Mouse (Mus musculus) testis, postnatal 14 days (tissue): ENCODE data around the gene Otub2.

Experiments used
- DNase-seq: peaks from one replicate; pipeline ENCODE4 v3.0.0; 2021; ENCODE audit warnings: low spot score

Gene Otub2

GRCm38 (mm10) chr12:103388505-103389347 is at the start of gene Otub2:
Gene Otub2 (plus strand): TSS chr12:103388682.
- peak; percentile 95 for DNase-seq

GRCm38 (mm10) chr12:103341212-103341611 is 47.3 kb upstream of the Otub2 start:
- no peak for DNase-seq

- DNase-seq = no peak
These were observed 45.0 kb upstream of the Otub2 start for GRCm38 (mm10) chr12:103343456-103343855.

GRCm38 (mm10) chr12:103344934-103345333 is 43.5 kb upstream of the Otub2 start:
- DNase-seq = no peak

GRCm38 (mm10) chr12:103346945-103347344 is 41.5 kb upstream of the Otub2 start:
- no peak for DNase-seq

- DNase-seq = no peak
These were observed 41.1 kb upstream of the Otub2 start for GRCm38 (mm10) chr12:103347406-103347805.

- DNase-seq = peak; percentile 57
These were observed 40.0 kb upstream of the Otub2 start for GRCm38 (mm10) chr12:103348506-103348905.

- no peak for DNase-seq
These were observed 35.7 kb upstream of the Otub2 start for GRCm38 (mm10) chr12:103352735-103353134.

- no peak for DNase-seq
These were observed 34.9 kb upstream of the Otub2 start for GRCm38 (mm10) chr12:103353538-103353937.

- peak; percentile 39 for DNase-seq
These were observed 32.6 kb upstream of the Otub2 start, which contains the start of gene Asb2 for GRCm38 (mm10) chr12:103355746-103356414. Gene Asb2 (minus strand): TSS chr12:103356001.

- DNase-seq = no peak
These were observed 32.1 kb upstream of the Otub2 start for GRCm38 (mm10) chr12:103356415-103356748.

- DNase-seq = no peak
These were observed 30.3 kb upstream of the Otub2 start for GRCm38 (mm10) chr12:103358216-103358615.

- no peak for DNase-seq
These were observed 29.3 kb upstream of the Otub2 start for GRCm38 (mm10) chr12:103358951-103359801.

- no peak for DNase-seq
These were observed 27.7 kb upstream of the Otub2 start for GRCm38 (mm10) chr12:103360812-103361211.

- no peak for DNase-seq
These were observed 26.8 kb upstream of the Otub2 start for GRCm38 (mm10) chr12:103361539-103362307.

GRCm38 (mm10) chr12:103362336-103362735 is 26.1 kb upstream of the Otub2 start:
- DNase-seq = no peak

GRCm38 (mm10) chr12:103367171-103367570 is 21.3 kb upstream of the Otub2 start:
- peak; percentile 46 for DNase-seq

GRCm38 (mm10) chr12:103367620-103368325 is 20.7 kb upstream of the Otub2 start:
- DNase-seq = peak; percentile 82

GRCm38 (mm10) chr12:103368326-103368669 is 20.2 kb upstream of the Otub2 start:
- no peak for DNase-seq

- DNase-seq = no peak
These were observed 19.7 kb upstream of the Otub2 start for GRCm38 (mm10) chr12:103368777-103369176.

GRCm38 (mm10) chr12:103370861-103371260 is 17.6 kb upstream of the Otub2 start:
- DNase-seq = no peak
